Mouse (Mus musculus) 3T3-L1 (cell line): ENCODE results near the gene Hist1h1a.
"Not testable (repeated sequence)": the region's sequence is repeated elsewhere in the genome, so short reads cannot be mapped to it uniquely, and the experiment has no call there.

Experiments
- DNase-seq: peaks from one replicate; pipeline ENCODE4 v3.0.0-alpha.2; 2015; ENCODE audit warnings: low read depth, low spot score

Gene Hist1h1a

DNA sequence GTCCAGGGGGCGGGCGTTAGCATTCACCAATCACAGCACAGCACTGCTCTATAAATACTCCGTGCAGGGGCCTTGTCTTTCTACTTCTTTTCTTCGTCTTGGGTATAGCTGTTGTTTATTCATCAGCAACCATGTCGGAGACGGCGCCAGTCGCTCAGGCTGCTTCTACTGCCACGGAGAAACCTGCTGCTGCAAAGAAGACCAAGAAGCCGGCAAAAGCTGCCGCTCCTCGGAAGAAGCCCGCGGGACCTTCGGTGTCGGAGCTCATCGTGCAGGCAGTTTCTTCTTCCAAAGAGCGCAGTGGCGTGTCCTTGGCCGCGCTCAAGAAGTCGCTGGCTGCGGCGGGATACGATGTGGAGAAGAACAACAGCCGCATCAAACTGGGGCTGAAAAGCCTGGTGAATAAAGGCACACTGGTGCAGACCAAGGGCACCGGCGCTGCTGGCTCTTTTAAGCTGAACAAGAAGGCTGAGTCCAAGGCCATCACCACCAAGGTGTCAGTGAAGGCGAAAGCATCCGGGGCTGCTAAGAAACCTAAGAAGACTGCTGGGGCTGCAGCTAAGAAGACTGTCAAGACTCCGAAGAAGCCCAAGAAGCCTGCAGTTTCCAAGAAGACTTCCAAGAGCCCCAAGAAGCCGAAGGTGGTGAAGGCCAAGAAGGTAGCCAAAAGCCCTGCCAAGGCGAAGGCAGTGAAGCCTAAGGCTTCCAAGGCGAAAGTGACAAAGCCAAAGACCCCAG, at the start of gene Hist1h1a:
TSS of gene Hist1h1a (plus strand) at position 81 of the 738 bp plus-strand sequence.
- DNase-seq, result peak; percentile 59

DNA sequence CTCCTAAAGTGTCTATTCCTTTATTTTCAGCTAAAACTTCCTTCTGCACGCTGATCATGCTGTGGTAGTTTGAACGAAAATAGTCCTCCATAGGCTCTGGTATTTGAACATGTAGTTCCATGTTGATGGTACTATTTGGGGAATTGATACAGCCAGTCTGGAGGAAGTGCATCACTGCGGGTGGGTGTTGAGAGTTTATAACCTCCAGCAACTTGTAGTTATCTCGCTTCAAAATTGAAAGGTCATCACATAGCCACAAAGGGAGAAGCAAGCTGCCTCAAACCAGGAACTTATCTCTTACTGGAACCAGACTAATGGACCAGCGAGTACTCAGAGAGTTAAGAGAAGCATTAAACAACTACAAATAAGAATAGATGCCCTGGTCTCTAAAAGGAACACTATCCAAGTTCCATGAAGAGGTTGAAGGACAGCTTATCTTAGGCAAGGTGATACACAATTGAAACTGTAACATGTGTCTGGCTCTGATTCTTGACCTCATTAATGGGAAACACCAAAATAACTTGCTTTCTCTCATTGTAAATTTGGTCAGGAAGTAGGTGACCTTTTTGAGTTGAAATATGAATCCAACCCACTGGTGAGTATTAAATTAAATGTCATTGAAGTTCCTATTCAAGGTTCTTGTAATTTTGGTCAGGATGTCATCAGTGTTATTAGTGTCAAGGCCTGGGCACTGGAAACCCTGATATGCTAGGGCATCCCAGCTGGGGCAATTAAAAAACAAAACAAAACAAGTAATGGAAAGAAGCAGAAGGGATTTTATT, 47.0 kb upstream of the Hist1h1a start:
- DNase-seq, result no peak

DNA sequence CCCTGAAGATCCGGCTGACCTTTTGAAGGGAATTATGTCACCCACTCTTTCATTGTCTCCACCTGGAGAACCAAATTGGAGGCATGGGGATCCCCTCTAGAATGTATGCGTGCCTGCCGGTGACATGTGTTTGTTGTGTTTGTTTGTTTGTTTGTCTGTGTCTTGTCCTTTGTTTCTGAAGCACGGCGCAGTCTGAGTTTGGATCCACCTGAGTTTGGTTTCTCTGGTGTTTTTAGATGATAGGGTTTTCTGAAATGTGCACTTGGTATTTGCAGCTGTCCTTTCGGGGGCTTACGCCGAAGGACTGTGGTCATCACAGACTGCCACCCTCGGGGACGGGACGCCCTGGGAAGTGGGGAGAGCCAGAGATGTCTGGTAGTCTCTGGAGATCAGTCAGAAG, 46.3 kb upstream of the Hist1h1a start:
- DNase-seq, result no peak

DNA sequence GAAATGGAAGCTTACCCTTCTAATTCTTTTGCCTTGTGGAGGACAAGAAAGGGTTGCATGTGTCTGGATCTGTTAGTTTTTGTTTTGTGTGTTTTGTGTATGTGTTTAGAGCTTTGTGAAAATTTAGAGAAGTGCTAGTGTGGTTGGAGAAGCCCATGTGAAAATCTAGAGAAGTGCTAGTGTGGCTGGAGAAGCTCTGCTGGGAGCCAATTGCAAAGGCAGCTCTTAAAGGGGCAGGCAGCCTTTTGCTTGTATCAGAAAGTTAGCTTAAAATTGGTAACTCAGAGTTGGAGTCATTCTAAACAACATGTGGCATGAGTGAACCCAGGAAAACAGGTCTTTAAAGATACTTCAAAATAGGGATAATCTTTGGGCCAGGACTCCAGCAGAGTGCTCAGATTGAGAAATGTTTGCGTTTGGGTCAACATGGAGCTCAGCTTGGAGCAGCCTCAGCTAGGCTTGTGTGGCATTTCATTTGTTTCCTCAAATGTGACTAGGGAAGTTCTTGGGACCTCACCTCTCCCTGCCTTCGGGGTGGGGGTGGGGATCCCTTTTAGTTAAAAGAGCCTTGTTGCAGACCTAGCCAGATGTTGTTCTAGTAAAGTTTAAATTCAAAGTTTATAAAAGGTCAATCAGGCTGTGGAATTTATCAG, 45.7 kb upstream of the Hist1h1a start:
- not testable (repeated sequence) for DNase-seq

DNA sequence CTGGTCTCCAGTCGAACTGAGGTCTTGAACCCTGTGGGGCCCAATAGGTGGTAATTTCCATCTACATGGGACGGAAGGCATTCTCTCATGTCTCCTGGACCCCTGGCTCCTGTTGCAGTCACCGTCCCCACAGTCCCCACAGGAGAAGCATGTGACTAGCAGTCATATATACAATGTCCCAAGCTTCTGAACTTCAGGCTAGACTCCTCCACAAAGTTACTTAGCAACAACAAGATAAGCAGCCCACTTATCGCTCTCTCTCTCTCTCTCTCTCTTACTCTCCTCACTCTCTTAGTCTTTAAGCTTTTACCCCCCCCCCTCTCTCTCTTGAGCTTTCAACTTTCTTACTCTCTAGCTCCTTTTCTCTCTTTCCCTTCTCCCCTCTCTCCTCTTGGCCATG, 39.2 kb upstream of the Hist1h1a start:
- no peak for DNase-seq

DNA sequence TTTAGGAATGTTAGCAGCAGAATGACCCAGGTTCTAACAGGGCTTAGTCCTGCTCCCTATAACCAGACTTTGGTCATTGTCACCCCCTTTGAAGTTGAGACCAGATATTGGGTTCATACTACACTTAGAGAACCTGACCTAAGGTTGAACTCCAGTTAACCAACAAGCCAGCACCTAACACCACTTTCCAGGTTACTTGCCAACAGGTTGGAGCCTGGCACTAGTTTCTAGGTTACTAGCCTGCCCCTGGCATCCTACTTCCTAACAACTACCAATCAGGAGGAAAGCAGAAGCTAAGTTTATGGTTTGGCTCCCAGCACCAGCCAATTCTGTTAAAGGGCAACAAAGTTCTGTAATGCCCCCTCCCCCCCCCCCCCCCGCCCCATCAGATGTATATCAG, 38.3 kb upstream of the Hist1h1a start:
- DNase-seq, result no peak

DNA sequence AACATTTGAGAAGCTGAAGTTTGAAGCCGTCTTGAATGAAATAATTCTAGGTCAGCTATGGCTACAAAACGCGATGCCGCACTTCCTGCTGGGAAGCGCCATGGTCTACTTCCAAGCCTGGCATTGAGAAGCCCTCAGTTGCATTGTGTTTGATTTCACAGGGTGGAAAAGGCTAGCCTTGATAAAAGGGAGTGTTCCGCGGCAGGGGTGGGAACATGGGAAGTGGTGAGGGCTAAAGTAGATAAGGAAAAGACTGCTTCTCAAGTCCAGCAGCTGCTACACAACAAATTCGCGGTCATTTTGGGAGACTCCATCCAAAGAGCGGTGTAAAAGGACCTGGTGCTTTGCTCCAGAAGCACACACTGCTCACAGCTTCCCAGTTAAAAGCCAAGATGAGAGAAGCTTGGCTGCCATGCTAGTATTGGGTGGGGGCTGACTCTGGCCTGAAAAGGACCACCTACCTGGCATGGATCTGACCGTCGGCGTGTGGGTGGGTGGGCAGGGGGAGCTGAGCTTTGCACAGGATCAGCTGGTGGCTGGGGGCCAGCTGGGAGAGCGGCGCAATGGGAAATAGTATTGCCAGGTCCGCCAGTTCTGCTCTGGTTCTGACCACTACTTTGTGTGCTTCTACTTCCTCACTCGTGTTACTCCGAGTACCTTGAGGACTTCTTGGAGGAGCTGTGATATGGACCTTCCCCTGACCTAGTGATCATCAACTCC, 34.8 kb upstream of the Hist1h1a start:
- no peak for DNase-seq

DNA sequence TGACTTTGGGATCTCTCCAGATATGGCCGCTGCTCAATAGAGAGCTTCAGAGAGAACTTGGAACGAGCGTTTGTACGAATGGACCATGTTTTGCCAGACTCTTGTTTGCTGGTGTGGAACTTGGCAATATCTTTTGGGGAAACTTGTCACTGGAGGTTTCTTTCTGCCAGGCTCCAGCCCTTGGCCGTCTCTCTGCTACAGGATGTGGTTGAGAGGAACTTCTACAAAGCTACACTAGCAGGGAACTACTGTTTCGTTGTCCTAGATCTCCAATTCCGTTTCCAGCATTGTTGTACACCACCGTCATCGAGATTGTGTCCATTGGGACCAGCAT, 34.3 kb upstream of the Hist1h1a start:
- DNase-seq, result no peak

DNA sequence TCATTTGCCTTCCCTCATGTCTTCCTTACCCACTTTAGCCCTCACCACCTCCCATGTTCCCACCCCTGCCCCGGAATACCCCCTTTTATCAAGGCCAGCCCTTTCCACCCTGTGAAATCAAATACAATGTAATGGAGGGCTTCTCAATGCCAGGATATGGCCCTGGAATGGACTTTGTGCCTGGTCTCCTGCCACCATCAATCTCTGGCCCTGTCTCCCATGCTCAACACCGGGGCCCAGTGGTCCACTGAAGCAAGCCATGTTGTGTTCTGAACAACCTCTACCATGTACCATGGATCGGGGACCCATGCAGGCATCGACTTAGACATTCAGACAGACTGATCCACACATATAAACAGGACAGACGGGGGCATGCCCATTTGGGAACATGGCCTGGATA, 33.8 kb upstream of the Hist1h1a start:
- DNase-seq, result no peak

DNA sequence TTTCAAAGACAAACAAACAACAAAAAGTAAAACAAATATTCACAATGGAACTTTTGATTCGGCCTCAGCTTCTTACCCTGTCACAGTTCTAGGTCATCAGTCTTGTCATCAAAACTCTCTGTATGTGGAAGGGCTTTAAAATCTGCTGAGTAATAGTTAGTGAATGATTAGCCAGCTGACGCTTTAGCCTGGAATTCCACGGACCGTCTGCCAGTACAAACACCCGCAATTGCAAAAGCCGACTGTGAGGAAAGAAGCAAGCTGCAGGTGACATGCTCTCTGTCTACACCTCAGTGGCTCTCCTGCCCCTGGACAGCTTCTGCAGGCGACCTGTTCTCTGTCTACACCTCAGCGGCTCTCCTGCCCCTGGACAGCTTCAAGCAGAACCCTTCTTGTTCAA, 33.0 kb upstream of the Hist1h1a start:
- DNase-seq, result peak; percentile 76

DNA sequence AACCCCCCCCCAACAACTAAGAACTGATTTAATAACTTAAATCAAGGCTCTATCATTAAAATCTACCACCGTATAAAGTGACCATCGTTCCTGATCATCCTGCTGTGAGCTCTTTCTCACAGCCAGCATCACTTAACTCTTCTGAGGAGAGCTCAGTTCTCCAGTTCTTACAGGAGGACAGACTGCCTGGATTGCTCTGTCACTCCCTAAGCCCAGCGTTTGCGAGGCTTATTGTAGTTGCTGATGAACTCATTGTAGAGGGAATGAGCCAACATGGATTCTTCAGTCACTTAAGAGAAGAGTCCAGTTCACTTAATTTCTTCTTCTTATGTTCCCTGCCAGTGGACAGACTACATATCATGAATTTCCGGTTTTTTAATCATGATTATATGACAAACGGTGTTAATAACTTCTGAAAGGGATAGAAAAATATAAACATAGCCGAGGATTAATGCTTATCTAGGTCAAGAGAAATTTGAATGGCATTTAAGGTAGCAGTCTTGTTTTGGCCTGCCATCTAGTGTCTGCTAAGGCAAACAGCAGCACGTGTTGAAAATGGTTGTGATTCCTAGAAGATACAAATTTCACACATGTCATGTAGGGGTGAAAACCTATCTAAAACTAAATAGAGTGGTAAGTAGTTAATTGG, 31.2 kb upstream of the Hist1h1a start:
- DNase-seq, result peak; percentile 70

DNA sequence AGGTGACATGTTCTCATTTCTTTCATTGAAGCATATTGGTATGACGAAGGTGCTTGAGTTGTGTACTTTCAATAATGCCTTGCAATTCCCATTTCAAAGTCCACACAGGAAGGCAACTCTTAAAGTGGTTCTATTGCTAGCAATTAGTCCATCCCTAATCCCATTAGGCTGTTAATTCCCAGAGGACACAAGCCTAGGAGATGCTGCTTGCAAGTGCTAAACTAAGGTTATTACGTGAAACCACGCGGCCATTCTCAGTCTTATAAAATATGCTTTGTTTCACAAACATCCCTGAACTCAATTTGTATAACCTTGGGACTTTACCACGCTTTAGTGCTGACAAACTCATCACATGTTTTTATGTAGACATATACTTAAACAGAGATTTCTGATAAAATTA, 26.4 kb upstream of the Hist1h1a start:
- DNase-seq, result no peak

DNA sequence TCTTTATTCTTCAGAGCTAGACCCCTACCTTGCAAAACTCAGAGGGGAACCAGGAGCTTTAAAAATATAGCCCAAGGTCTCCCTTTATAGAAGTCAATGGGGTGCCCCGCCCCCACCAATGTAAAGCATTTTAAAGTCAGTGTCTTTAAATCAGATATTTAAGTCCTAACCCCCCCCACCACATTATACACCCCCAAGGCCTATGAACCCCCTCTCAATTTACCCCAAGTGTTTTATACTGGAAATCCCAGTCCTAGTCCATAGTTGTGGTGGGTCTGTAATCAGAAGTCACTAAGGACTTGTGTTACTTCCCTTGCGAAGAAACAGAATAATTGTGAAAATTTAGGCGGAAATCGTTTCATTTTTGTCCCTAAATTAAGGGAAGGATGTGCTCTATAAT, 25.4 kb upstream of the Hist1h1a start:
- peak; percentile 46 for DNase-seq

DNA sequence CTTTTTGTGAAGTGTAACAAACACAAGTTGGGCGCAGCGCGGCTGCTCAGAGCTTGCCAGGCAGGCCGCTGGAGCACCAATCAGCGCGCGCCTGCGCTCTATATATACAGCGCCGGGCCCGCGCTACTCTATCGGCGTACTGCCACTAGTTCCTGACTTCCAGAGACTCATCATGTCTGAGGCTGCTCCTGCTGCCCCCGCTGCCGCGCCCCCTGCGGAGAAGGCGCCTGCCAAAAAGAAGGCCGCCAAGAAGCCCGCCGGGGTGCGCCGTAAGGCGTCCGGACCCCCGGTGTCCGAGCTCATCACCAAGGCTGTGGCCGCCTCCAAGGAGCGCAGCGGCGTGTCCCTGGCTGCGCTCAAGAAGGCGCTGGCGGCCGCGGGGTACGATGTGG, 24.8 kb upstream of the Hist1h1a start, which contains the start of gene Hist1h1c:
TSS of gene Hist1h1c (plus strand) at position 132 of the 392 bp plus-strand sequence.
- DNase-seq, result peak; percentile 94

DNA sequence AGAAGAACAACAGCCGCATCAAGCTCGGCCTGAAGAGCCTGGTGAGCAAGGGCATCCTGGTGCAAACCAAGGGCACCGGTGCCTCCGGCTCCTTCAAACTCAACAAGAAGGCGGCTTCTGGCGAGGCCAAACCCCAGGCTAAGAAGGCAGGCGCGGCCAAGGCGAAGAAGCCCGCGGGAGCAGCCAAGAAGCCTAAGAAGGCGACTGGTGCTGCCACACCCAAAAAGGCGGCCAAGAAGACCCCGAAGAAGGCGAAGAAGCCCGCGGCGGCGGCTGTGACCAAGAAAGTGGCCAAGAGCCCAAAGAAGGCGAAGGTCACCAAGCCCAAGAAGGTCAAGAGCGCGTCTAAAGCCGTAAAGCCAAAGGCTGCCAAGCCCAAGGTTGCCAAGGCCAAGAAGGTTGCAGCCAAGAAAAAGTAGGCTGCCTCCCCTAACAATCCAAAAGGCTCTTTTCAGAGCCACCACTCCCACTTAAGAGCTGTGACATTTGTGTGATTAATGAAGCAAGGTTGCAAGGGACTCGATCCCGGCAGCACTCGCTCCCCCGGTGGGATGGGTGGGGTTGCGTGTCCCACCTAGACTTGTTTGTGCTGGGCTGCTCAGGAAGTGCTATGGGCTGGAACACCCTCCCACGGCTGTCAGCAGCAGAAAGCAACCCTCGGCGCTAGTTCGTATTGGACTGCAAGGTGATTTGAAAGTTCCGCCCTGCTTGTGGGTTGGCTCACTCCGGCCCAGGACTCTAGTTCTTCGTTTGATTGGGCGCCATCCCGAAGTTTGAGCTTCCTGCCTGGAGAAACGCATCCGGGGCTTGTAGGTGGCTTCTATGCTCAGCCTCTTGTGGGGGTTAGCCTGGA, 24.2 kb upstream of the Hist1h1a start:
- DNase-seq, result peak; percentile 97

DNA sequence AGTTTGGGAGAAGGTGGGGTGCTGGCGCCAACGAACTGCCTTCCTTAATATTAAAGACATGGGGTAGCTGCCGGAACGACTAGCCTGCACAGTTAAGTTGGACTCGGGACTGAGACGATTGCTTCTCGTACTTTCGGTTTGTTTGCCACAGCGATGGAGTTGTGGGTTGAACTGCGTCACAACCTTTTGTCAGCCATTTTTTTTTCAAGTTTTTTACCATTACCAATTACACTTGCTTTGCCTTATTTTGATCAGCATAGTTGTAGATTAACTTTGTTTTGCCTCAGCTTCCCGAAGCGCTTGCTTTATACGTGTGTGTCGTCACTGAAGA, 23.6 kb upstream of the Hist1h1a start:
- DNase-seq, result no peak

DNA sequence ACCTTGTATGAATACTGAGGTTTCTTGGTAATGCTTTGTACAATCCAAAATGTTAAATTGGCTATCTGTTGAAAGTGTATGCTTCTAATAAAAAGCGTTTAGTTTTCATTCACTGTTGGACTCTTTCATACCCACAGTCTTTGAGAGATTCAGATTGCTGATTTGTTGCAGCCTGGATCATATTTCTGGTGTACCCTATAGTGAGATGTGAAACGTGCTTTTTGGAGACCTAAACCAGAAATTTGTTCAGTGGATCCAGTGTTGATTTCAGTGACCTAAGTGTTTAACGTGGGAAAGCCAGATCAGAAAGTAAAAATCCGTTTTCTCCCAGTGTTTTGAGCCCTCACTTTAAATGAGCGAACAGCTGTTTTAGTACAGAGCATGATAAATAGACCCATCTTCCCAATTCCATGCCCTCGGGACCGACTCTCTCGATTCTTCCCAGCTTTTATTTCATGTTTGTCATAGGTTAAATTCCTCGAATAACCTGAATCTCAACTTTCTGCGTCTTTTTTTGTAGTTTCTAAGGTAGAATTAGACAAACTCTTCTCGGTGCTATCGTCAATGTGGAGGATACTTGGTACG, 23.1 kb upstream of the Hist1h1a start:
- peak; percentile 55 for DNase-seq

DNA sequence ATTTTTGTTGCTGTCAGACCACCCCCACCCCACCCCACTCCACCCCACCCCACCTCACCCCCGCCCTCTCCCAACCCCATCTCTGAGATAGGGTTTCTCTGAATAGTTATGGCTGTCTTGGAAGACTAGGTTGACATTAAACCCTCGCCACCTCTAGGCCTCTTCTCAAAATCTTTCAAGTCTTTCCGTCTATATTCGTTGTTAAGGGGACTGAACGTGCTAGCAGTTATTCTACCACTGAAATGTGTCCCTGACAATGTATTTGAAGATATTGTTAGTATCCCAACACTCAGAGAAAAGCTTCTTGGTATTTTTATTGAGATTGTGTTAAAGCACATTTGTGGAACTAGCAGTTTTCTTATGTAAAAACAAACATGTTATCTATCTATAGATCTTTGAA, 22.6 kb upstream of the Hist1h1a start:
- DNase-seq, result peak; percentile 34

DNA sequence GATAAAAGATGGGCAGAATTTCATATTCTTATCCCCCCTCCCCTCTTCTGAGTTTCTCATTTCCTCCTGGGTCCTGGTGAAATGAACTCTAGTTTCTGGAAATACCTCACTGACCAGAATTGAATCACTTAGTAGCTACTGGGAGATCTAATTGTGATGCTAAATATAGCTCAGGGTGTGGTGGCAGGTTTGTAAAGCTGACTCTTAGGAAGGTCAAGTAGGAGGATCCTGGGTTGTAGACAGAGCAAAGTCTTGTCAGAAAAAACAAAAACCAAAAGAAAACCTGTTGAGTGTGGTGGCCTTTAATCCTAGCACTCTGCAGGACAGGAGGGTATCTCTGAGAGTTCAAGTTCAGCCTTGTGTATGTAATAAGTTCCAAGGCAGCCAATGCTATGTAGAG, 21.5 kb upstream of the Hist1h1a start:
- DNase-seq, result peak; percentile 42

DNA sequence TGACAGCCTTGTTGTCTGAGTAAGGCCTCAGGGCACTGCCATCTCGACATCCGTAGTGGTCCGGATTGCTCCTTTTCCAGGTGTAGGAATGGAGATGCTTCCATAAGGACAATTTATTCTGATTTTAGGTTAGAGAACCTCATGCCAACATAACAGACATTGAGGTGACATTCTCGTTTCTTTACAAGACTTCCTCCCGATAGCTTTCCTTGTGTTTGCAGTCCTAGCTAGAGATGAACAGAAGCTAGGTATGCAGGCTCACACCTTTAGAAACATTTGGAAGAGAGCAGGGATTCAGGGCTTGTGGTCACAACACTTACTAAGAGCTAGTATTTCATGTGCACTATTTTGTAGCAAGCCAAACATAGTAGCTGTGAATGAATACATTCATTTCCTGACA, 20.3 kb upstream of the Hist1h1a start:
- no peak for DNase-seq
